Mouse (Mus musculus) intestine, embryonic 16.5 days (tissue): ENCODE measurements at regions not wholly inside any gene's neighbourhood (a gene's known extent, or its start where the extent isn't known, plus 50 kb on each side); places are given as distances from the start of the nearest gene placed in this dataset.
"Not testable (repeated sequence)": the region's sequence is repeated elsewhere in the genome, so short reads cannot be mapped to it uniquely, and the experiment has no call there.

Experiments used
- ATAC-seq: fragments of 200-750 bp; cut with Nextera tagmentation; 2 replicates; pipeline ENCODE4 v1.8.0; 2017; ENCODE audit warnings: moderate TSS enrichment, moderate library complexity
- H3K27ac ChIP-seq: fragments of 300-500 bp; sonication (generic); 2 replicates; pipeline ENCODE4 v1.5.1; 2014; ENCODE audit warnings: mild to moderate bottlenecking, low read length
- H3K27me3 ChIP-seq: fragments of 300-500 bp; sonication (generic); replicated peaks from 2 replicates; pipeline ENCODE4 v1.6.1; 2014; ENCODE audit warnings: low read length, control low read depth, mixed read lengths; ENCODE audit not compliant: control insufficient read depth, insufficient read depth
- H3K36me3 ChIP-seq: fragments of 300-500 bp; sonication (generic); 2 replicates; pipeline ENCODE4 v1.6.1; 2014; ENCODE audit warnings: low read length, control low read depth; ENCODE audit not compliant: control insufficient read depth, insufficient read depth
- H3K4me1 ChIP-seq: fragments of 300-500 bp; sonication (generic); 2 replicates; pipeline ENCODE4 v1.6.1; 2014; ENCODE audit warnings: low read length, control low read depth, mixed read lengths; ENCODE audit not compliant: control insufficient read depth, insufficient read depth
- H3K4me2 ChIP-seq: fragments of 300-500 bp; sonication (generic); 2 replicates; pipeline ENCODE4 v1.6.1; 2014; ENCODE audit warnings: low read depth, low read length, control low read depth
- H3K4me3 ChIP-seq: fragments of 300-500 bp; sonication (generic); 2 replicates; pipeline ENCODE4 v1.5.1; 2014; ENCODE audit warnings: mild to moderate bottlenecking, low read length
- H3K9ac ChIP-seq: fragments of 300-500 bp; sonication (generic); 2 replicates; pipeline ENCODE4 v1.6.1; 2014; ENCODE audit warnings: low read depth, low read length
- H3K9me3 ChIP-seq: fragments of 300-500 bp; sonication (generic); 2 replicates; pipeline ENCODE4 v1.6.1; 2016; ENCODE audit warnings: low read length, control low read depth; ENCODE audit not compliant: control insufficient read depth
- WGBS: fragments of 180-500 bp; shearing (Covaris S2); extraction: QIAGEN DNeasy Blood & Tissue Kit; methylation state at CpG from one replicate; pipeline ENCODE4 v1.1.7; 2014; 5-methylcytosine and 5-hydroxymethylcytosine counted together

DNA sequence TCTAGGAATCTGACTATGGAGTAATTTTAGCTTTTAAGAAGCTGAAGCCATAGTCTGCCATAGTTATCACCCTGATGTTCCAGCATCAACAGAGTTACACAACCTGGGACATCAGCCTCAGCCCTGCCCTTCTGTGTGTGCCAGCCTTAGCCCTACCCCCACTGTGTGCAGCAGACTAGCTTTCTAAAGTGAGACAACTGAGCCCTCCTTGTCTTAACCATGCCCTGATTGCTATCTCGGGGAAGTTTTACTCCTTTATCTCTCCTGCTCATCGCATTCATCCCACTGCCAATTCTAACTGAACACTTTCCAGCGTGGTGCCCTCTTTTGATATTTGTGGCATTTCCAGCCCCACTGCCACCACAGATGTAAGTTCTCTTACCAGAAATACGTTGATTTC, 522.5 kb upstream of the Dab2 start:
- 81% methylated on average over 4 of the region's 4 CpGs for WGBS
- Histone ChIP-seq H3K9me3 (no peaks in the 10 kb centered on the region), H3K36me3 (no peaks in the 10 kb centered on the region), H3K4me2 (no peak overlapping the region), H3K9ac (no peak overlapping the region), H3K4me3 (no peak overlapping the region), H3K4me1 (no peaks in the 10 kb centered on the region), H3K27me3 (no peaks in the 10 kb centered on the region), H3K27ac (no peak overlapping the region)
- no peak for ATAC-seq

DNA sequence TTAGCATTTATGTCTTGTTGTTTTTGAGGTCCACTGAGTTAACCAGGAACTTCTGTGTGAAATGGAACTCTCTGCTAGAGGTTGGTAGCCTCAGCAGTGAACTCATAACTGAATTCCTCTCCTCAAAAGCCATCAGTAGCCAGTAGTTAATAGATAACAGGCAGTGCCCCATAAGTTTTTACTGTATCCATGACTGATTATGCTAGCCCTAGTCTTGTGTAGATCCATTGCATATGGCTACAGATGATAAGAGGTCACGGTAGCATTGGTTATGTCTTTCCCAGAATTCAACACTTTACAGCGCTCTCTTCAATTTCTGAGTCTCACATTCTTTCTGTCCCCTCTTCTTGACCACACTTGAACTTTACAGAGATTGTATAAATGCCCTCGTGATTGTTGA, 499.7 kb upstream of the Dab2 start:
- Histone ChIP-seq H3K9me3 (no peaks in the 10 kb centered on the region), H3K36me3 (no peaks in the 10 kb centered on the region), H3K4me3 (no peak overlapping the region), H3K9ac (no peak overlapping the region), H3K27ac (no peak overlapping the region), H3K4me2 (no peak overlapping the region), H3K4me1 (no peaks in the 10 kb centered on the region), H3K27me3 (no peaks in the 10 kb centered on the region)
- no peak for ATAC-seq
- WGBS, result 88% methylated on average over 3 of the region's 3 CpGs

DNA sequence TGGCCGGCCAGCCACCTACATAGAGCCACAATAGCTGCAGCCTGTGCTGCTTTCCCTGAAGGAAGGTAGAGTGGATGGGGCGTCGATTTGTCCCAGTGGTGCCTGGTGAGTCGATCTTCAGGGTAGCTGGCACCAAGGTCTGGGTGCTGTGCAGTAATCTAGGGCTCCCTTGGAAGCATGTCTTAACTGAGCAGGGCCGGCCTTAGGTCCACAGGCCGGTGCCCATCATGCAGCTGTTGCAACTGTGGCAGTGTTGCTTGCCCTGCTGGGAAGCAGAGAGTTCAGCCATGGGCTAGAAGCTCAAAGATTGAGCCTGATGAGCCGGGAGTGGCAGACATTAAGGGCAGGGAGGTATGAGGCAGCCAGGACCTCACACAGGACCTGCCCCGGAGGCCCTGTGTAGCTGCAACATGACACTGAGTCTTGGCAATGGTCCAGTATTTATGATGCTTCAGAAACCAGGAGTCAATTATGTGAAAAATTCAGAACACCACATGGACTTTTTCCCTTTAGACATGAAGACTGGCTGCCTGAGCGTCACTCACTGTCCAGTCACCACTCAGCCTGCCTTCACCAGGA, 488.3 kb upstream of the Dab2 start:
- Histone ChIP-seq H3K9ac (no peak overlapping the region), H3K36me3 (no peaks in the 10 kb centered on the region), H3K27me3 (no peaks in the 10 kb centered on the region), H3K27ac (no peak overlapping the region), H3K9me3 (no peaks in the 10 kb centered on the region), H3K4me2 (no peak overlapping the region), H3K4me3 (no peak overlapping the region), H3K4me1 (peaks cover 4% of the 10 kb centered on the region; the same call in 1 of the 2 replicates)
- 69% methylated on average over 9 of the region's 9 CpGs for WGBS
- peak; percentile 92 for ATAC-seq

DNA sequence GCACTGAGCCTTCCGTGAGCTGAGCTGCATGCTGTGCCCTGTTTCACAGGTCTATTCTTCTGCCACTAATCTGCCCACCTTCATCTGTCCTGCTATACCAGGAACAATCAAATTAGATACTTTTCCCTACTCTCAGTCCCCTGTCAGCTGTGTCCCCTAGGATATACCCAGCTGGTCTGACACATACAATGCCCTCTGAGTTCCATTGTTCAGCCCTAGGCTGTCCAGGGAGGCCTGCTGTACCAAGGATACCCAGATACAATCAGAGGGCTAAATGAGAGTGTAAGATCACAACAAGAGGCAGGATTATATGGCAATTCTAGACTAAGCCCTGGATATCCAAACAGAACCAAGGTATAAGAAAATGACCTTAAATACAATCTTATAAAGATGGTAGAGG, 487.6 kb upstream of the Dab2 start:
- Histone ChIP-seq H3K4me1 (peaks cover 4% of the 10 kb centered on the region; the same call in 1 of the 2 replicates), H3K36me3 (no peaks in the 10 kb centered on the region), H3K27me3 (no peaks in the 10 kb centered on the region), H3K4me3 (no peak overlapping the region), H3K9ac (no peak overlapping the region), H3K4me2 (no peak overlapping the region), H3K27ac (no peak overlapping the region), H3K9me3 (no peaks in the 10 kb centered on the region)
- 83% methylated on average over 1 of the region's 1 CpGs for whole genome bisulfite sequencing
- ATAC-seq, result no peak

DNA sequence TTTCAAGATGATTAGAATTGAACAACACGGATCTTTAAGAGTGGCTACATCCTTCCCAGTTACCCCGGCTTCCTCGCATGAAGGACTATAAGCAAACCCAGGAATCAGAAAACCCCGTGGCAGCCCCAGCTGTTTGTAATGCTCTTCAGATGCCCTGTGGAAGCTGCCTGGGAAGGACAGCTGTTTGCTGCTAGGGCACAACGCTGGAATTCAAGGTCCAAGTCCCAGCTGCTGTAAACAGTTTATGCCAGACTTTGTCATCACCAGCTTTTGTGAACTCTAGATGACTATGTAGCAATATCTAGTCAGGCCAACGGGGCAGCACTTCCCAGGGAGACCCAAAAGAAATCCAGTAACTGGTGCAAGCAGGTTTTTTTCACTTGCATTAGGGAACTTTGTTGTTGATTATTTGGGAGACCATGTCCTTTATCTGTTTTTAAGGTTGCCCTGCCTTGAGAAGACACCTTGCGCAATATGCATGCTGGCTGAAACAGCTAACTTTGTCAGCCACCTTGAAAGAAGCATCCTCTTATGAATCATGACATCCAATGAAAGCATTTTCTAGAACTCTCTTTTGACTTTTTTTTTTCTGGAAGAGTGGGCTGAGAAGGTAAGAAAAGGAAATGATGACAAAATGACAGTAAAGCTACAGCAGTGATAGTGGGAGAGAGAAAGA, 481.5 kb upstream of the Dab2 start:
- no peak overlapping the region for H3K4me3 ChIP-seq
- no peaks in the 10 kb centered on the region for H3K36me3 ChIP-seq
- 0 out of 2 replicates have a peak, but pooled peaks have one; percentile 31 for ATAC-seq
- WGBS, result 51% methylated on average over 7 of the region's 7 CpGs
- H3K9ac ChIP-seq, result no peak overlapping the region
- H3K9me3 ChIP-seq, result no peaks in the 10 kb centered on the region
- H3K4me2 ChIP-seq, result no peak overlapping the region
- H3K4me1 ChIP-seq, result no peaks in the 10 kb centered on the region
- H3K27me3 ChIP-seq, result no peaks in the 10 kb centered on the region
- no peak overlapping the region for H3K27ac ChIP-seq

- no peak for ATAC-seq
- WGBS, result 66% methylated on average over 4 of the region's 4 CpGs
- H3K27me3 ChIP-seq, result no peaks in the 10 kb centered on the region
These were observed 459.6 kb upstream of the Dab2 start for GRCm38 (mm10) chr15:5839963-5840362.

GRCm38 (mm10) chr15:5841369-5842149, 458.0 kb upstream of the Dab2 start:
- not testable (repeated sequence) for H3K4me3 ChIP-seq, H3K4me1 ChIP-seq, H3K9ac ChIP-seq, H3K4me2 ChIP-seq, H3K36me3 ChIP-seq, H3K9me3 ChIP-seq, H3K27me3 ChIP-seq, H3K27ac ChIP-seq, ATAC-seq
- 93% methylated on average over 15 of the region's 15 CpGs for WGBS

More at GRCm38 (mm10) chr15:5839963-5840362, 459.6 kb upstream of the Dab2 start:
- Histone ChIP-seq H3K9me3 (no peaks in the 10 kb centered on the region), H3K9ac (no peak overlapping the region), H3K4me1 (no peaks in the 10 kb centered on the region), H3K4me3 (no peak overlapping the region), H3K36me3 (no peaks in the 10 kb centered on the region), H3K27ac (no peak overlapping the region), H3K4me2 (no peak overlapping the region)

- no peaks in the 10 kb centered on the region for H3K36me3 ChIP-seq
- H3K27ac ChIP-seq, result no peak overlapping the region
- H3K9ac ChIP-seq, result no peak overlapping the region
- no peaks in the 10 kb centered on the region for H3K27me3 ChIP-seq
- H3K9me3 ChIP-seq, result no peaks in the 10 kb centered on the region
- H3K4me1 ChIP-seq, result no peaks in the 10 kb centered on the region
- no peak overlapping the region for H3K4me3 ChIP-seq
- no peak for ATAC-seq
- 88% methylated on average over 5 of the region's 5 CpGs for WGBS
- H3K4me2 ChIP-seq, result no peak overlapping the region
These were observed 453.0 kb upstream of the Dab2 start for GRCm38 (mm10) chr15:5846571-5846970.

- no peak overlapping the region for H3K4me2 ChIP-seq
- no peak overlapping the region for H3K27ac ChIP-seq
- 93% methylated on average over 3 of the region's 3 CpGs for WGBS
- H3K36me3 ChIP-seq, result no peaks in the 10 kb centered on the region
- no peak overlapping the region for H3K4me3 ChIP-seq
- H3K4me1 ChIP-seq, result no peaks in the 10 kb centered on the region
- no peak overlapping the region for H3K9ac ChIP-seq
- ATAC-seq, result no peak
- no peaks in the 10 kb centered on the region for H3K27me3 ChIP-seq
- H3K9me3 ChIP-seq, result no peaks in the 10 kb centered on the region
These were observed 452.0 kb upstream of the Dab2 start for GRCm38 (mm10) chr15:5847413-5848100.
